In the genomic region with DNA sequence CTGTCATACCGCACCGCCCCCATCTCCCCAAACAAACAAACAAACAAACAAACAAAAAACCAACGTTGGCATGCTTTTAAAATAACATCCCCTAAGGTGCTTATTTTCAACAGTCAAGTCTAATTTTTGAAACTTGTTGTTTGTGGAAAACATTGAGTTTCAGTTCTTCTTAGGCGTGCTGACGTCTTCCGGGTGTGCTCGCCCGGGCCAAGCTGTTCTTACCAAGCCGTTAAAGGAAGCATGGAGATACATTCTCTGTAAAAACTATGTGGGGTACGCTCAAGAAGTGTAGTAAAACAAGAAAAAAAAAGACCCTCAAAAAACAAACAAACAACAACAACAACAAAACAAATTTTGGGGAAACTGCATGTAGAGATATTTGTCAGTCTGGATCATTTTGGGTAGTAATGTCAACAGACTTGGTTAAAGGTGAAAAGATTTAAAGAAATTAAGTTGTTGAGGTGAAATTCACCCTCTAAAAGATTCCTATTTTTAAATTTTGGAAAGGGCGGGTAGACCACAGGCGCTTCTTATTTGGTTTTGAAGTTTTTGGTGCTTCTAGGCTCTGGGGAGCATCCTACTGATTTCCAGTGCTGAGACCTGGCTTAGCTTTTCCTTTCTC, we compare ENCODE assay signal across 7 mouse cellular contexts. TPM values are rescaled to one million over a fixed set of nuclear protein-coding genes. Genes with fewer than 3 reads are reported as not detected.
DNase-seq lines count a peak whose midpoint lies in the region; ATAC-seq lines count a peak whose summit lies in the region.

No protein-coding gene starts in this region.

- peak overlapping the region; percentile 57 for H3K27ac ChIP-seq in heart, embryonic 15.5 days
- peak overlapping the region; percentile 32; the same call in 1 of the 2 replicates for H3K27ac ChIP-seq in liver, embryonic 16.5 days (ENCODE audit: low read length)

- 75% methylated on average over 12 of the region's 12 CpGs for WGBS in heart, embryonic 15.5 days
- 59% methylated on average over 12 of the region's 12 CpGs for WGBS in liver, embryonic 16.5 days (ENCODE audit: insufficient replicate concordance)

- no peak for ATAC-seq in heart, embryonic 15.5 days (replicated peaks; ENCODE audit: insufficient number of reproducible peaks, insufficient read depth, low FRiP score, low read depth)
- ATAC-seq in liver, embryonic 16.5 days (ENCODE audit: low read depth) = no peak

- no peaks in the 10 kb centered on the region for H3K27me3 ChIP-seq in heart, embryonic 15.5 days
- peaks cover 26% of the 10 kb centered on the region for H3K27me3 ChIP-seq in liver, embryonic 16.5 days (ENCODE audit: control insufficient read depth, insufficient read depth, low read depth, low read length)

- peak overlapping the region; percentile 65; the same call in 1 of the 2 replicates for H3K9ac ChIP-seq in heart, embryonic 15.5 days
- H3K9ac ChIP-seq in liver, embryonic 16.5 days (ENCODE audit: low read depth, low read length) = no peak overlapping the region

- peak; percentile 33 for DNase-seq in thymus, postnatal 25 days
- no peak for DNase-seq in thymus, postnatal 4 days
- no peak for DNase-seq in retina, embryonic 14.5 days (ENCODE audit: low spot score)
- DNase-seq in adrenal gland, postnatal 14 days = no peak
- no peak for DNase-seq in kidney, adult 9 months

- H3K9me3 ChIP-seq in heart, embryonic 15.5 days (replicated peaks) = no peaks in the 10 kb centered on the region
- no peaks in the 10 kb centered on the region for H3K9me3 ChIP-seq in liver, embryonic 16.5 days (replicated peaks; ENCODE audit: control insufficient read depth, low read length)

- peaks cover 12% of the 10 kb centered on the region for H3K4me1 ChIP-seq in heart, embryonic 15.5 days (replicated peaks)
- H3K4me1 ChIP-seq in liver, embryonic 16.5 days (ENCODE audit: control insufficient read depth, low read depth, low read length) = no peaks in the 10 kb centered on the region

- peak overlapping the region; percentile 39 for H3K4me3 ChIP-seq in heart, embryonic 15.5 days
- H3K4me3 ChIP-seq in liver, embryonic 16.5 days (ENCODE audit: low read depth, low read length) = peak overlapping the region; percentile 22; the same call in 1 of the 2 replicates

- H3K36me3 ChIP-seq in heart, embryonic 15.5 days = no peaks in the 10 kb centered on the region
- no peaks in the 10 kb centered on the region for H3K36me3 ChIP-seq in liver, embryonic 16.5 days (ENCODE audit: control insufficient read depth, insufficient read depth)

- peak overlapping the region; percentile 72 for H3K4me2 ChIP-seq in heart, embryonic 15.5 days
- 0 out of 2 replicates have a peak overlapping the region, but pooled peaks have one; percentile 1 for H3K4me2 ChIP-seq in liver, embryonic 16.5 days (ENCODE audit: low read depth, low read length)

RNA-seq across cellular contexts. Expression of gene Plekho1, which starts 23.4 kb away (rescaled TPM):
- 64.3 and 69.6 TPM in 2 replicates for polyA plus RNA-seq in heart, embryonic 15.5 days (2015; fragmentation: Nextera tagmentation; extraction: Ambion mirVana)
- polyA plus RNA-seq in liver, embryonic 16.5 days (2015; fragmentation: Nextera tagmentation; extraction: Ambion mirVana) = 4.2 and 4.5 TPM in 2 replicates
- 29.4 and 47.2 TPM in 2 replicates for total RNA-seq in adrenal gland, postnatal 14 days (2021)

RNA-seq across cellular contexts. Expression of gene Anp32e, which starts 43.3 kb away (rescaled TPM):
- 183 and 187 TPM in 2 replicates for polyA plus RNA-seq in heart, embryonic 15.5 days (2015; fragmentation: Nextera tagmentation; extraction: Ambion mirVana)
- 118 and 125 TPM in 2 replicates for polyA plus RNA-seq in liver, embryonic 16.5 days (2015; fragmentation: Nextera tagmentation; extraction: Ambion mirVana)
- total RNA-seq in adrenal gland, postnatal 14 days (2021) = 94.6 and 102 TPM in 2 replicates

Comparison
In these comparisons a context has a peak if more than half of its experiments do, and no peak if none do; other contexts are left out.
1. RNA of gene Plekho1, which starts 23.4 kb away (polyA plus RNA-seq): 64.3 to 69.6 TPM in heart, embryonic 15.5 days; 4.2 to 4.5 TPM in liver, embryonic 16.5 days; every median in the first group is over 10 times any median in the second.